Mouse (Mus musculus): Measurements from ENCODE around the gene E330034G19Rik. TPM values are rescaled to one million over a fixed set of nuclear protein-coding genes. Genes with fewer than 3 reads are reported as not detected.

E330034G19Rik gene
- polyA plus RNA-seq (2015; fragmentation: Nextera tagmentation; extraction: Ambion mirVana): not detected in 2 replicates

DNA sequence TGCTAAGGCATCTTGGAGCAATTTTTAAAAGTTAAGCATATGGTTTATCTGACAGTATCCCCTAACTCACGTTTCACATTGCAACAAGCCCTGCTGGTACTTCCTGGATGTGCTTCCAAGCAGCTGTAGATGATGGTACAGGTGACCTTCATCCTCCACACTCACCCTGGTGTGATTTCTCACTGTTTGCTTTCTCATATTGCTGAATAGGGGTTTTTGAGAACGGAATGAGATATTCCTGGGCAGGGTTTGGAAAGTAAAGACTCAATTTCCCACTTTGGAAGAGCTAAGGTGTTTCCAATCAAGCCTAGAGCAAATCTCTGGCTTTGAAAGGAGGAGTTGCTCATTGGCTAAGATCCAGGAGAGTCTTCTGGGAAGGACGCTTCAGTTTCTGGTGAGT lies at the start of gene E330034G19Rik:
Gene E330034G19Rik, plus strand, starts transcription at position 301 of the 400 bp plus-strand sequence.
- WGBS (ENCODE audit: insufficient replicate concordance): 30% methylated on average over 3 of the region's 3 CpGs
- TF ChIP-seq CTCF (IDR thresholded peaks at IDR 0.05; ENCODE audit: low read depth): no peak
- TF ChIP-seq EP300 (IDR thresholded peaks at IDR 0.05; ENCODE audit: low read depth): no peak
- no peak for ATAC-seq

DNA sequence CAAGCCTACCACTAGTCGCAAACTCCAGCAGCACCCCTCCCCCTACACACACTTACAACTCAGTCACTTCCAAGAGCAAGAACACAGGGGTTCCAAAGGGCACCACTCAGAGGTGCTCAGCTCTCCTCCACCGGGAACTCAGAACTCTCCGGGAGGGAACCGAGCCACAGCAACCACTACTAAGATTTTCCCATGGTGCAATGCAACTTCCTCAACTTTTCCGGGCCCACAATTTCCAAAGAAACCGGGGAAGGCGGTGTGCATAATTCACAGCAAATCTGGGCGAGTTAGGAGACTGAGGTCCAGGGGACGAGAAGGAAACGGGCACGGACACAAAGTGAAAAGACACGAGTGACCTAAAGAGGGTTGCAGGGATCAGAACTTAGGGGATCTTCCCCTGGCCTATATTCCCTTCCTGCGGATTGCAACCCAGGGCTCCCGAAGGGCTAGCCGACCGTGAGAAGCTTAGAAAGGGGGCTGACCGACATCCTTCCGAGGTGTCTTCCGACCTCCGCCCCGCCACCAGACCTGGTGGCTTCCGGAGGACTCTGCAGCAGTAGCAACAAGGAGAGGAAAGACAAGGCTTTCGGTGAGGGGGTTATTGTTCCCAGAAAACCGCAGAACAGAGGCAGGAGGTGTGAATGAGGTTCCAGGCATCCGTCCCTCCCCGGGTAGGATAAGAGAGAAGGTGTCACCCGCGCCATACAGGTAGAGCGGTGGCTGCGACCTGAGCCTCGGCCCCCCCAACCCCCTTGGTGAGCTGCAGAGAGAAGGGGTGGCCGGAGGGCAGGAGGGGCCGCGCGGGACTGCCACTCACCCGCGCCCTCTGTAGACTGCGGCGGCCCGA lies 48.5 kb upstream of the E330034G19Rik start:
- no peaks in the 10 kb centered on the region for H3K36me3 ChIP-seq (replicated peaks; ENCODE audit: insufficient read depth, low read length)
- peaks cover 29% of the 10 kb centered on the region; the same call in 1 of the 2 replicates for H3K27me3 ChIP-seq (ENCODE audit: insufficient read depth, low read length)
- 2% methylated on average over 39 of the region's 40 CpGs for WGBS (ENCODE audit: insufficient replicate concordance)
- no peak for DNase-seq
- ATAC-seq: peak; percentile 43
- H3K27ac ChIP-seq (ENCODE audit: low read depth): peak overlapping the region; percentile 69
- TF ChIP-seq EP300 (IDR thresholded peaks at IDR 0.05; ENCODE audit: low read depth) (no peak), CTCF (IDR thresholded peaks at IDR 0.05; ENCODE audit: low read depth) (no peak)
- H3K4me3 ChIP-seq (ENCODE audit: low read depth, low read length): peak overlapping the region; percentile 60
- no peaks in the 10 kb centered on the region for H3K4me1 ChIP-seq (ENCODE audit: insufficient read depth)
- peak overlapping the region; percentile 67 for H3K9ac ChIP-seq (replicated peaks)
- H3K9me3 ChIP-seq (ENCODE audit: low read length): no peaks in the 10 kb centered on the region
- peak overlapping the region; percentile 83 for H3K4me2 ChIP-seq (ENCODE audit: low read depth, low read length)

More for the DNA sequence above, at the start of gene E330034G19Rik:
- Histone ChIP-seq H3K9ac (replicated peaks) (no peak within 1 kb of the TSS), H3K36me3 (replicated peaks; ENCODE audit: insufficient read depth, low read length) (no peaks in the 10 kb centered on the region), H3K4me2 (ENCODE audit: low read depth, low read length) (no peak within 1 kb of the TSS), H3K4me1 (ENCODE audit: insufficient read depth) (no peaks in the 10 kb centered on the region), H3K27ac (ENCODE audit: low read depth) (no peak within 1 kb of the TSS), H3K4me3 (ENCODE audit: low read depth, low read length) (no peak within 1 kb of the TSS), H3K27me3 (ENCODE audit: insufficient read depth, low read length) (no peaks in the 10 kb centered on the region), H3K9me3 (ENCODE audit: low read length) (no peaks in the 10 kb centered on the region)
- DNase-seq: no peak

DNA sequence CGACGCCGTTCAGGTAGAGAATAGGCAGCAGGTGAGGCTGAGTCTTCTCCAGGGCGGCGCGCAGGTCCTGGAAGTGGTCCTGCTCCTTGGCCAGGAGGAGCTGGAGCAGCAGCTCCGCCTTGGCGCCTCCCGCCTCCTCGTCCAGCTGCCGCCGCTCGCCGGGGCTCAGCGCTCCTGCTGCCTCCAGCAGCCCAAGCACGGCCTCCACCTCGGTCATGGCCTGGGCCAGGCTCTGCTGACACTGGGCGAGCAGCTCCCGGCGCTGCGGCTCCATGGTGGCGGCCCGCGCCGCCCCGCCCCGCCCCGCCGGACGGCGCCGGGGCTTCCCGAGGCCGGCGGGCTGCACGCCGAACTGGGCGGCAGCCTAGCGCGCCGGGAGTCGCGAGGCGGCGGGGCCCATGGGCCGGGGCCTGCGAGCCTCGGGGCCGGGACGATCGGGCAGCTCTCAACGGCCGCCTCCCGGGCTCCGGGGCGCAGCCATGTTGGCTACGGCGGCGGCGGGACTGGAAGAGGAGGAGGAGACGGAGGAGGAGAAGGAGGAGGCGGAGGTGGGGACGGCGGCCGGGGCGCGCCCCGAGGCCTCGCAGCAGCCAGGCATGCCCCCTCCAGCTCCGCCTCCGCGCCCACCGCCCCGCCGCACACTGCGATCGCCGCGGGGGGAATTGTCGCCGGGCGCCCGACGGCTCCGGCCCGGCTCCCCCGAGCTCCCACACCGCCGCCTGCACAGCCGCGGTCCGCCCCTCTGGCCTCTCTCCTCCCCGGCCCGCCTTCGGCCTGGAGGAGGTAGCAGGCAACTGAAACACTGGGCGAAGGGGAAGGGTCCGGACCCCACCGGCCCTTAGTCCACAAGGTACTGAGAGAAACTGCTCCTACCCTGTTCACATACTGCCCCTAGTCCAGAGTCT lies 47.6 kb upstream of the E330034G19Rik start, which contains the start of gene Dlg5:
Gene Dlg5, minus strand, starts transcription at position 744 of the 905 bp plus-strand sequence.
- Histone ChIP-seq H3K4me2 (ENCODE audit: low read depth, low read length) (peak within 1 kb of the TSS; percentile 83), H3K36me3 (replicated peaks; ENCODE audit: insufficient read depth, low read length) (no peaks in the 10 kb centered on the region), H3K4me1 (ENCODE audit: insufficient read depth) (no peaks in the 10 kb centered on the region), H3K27ac (ENCODE audit: low read depth) (peak within 1 kb of the TSS; percentile 69), H3K9me3 (ENCODE audit: low read length) (no peaks in the 10 kb centered on the region), H3K4me3 (ENCODE audit: low read depth, low read length) (peak within 1 kb of the TSS; percentile 60), H3K9ac (replicated peaks) (peak within 1 kb of the TSS; percentile 67), H3K27me3 (ENCODE audit: insufficient read depth, low read length) (peaks cover 29% of the 10 kb centered on the region; the same call in 1 of the 2 replicates)
- 3% methylated on average over 69 of the region's 98 CpGs for WGBS (ENCODE audit: insufficient replicate concordance)
- no peak for TF ChIP-seq CTCF (IDR thresholded peaks at IDR 0.05; ENCODE audit: low read depth)
- TF ChIP-seq EP300 (IDR thresholded peaks at IDR 0.05; ENCODE audit: low read depth): no peak
- ATAC-seq: peak; percentile 86
- peak; percentile 49 for DNase-seq

DNA sequence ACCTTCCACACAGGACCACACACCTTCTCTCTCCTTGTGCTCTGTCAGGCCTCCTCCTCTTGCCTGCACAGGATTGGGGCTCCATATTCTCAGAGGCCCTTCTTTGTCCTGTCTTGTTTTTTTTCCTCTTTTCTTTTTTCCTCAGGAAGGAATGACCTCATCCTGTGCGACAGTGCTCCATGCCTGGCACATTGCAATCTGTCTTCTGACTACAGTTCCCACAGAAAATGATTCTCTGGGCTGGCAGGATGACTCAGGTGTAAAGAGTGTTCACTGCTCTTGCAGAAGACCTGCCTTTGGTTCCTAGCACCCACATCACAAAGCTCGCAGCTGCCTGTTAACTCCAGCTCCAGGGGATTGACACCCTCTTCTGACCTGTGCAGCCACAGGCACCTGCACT lies 43.1 kb upstream of the E330034G19Rik start:
- Histone ChIP-seq H3K4me3 (ENCODE audit: low read depth, low read length) (no peak overlapping the region), H3K36me3 (replicated peaks; ENCODE audit: insufficient read depth, low read length) (no peaks in the 10 kb centered on the region), H3K27ac (ENCODE audit: low read depth) (no peak overlapping the region), H3K4me1 (ENCODE audit: insufficient read depth) (no peaks in the 10 kb centered on the region), H3K27me3 (ENCODE audit: insufficient read depth, low read length) (peaks cover 17% of the 10 kb centered on the region; the same call in 1 of the 2 replicates), H3K9ac (replicated peaks) (no peak overlapping the region), H3K4me2 (ENCODE audit: low read depth, low read length) (no peak overlapping the region), H3K9me3 (ENCODE audit: low read length) (no peaks in the 10 kb centered on the region)
- DNase-seq (no peak), ATAC-seq (no peak)
- 36% methylated on average over 2 of the region's 2 CpGs for WGBS (ENCODE audit: insufficient replicate concordance)
- TF ChIP-seq CTCF (IDR thresholded peaks at IDR 0.05; ENCODE audit: low read depth) (no peak), EP300 (IDR thresholded peaks at IDR 0.05; ENCODE audit: low read depth) (no peak)

DNA sequence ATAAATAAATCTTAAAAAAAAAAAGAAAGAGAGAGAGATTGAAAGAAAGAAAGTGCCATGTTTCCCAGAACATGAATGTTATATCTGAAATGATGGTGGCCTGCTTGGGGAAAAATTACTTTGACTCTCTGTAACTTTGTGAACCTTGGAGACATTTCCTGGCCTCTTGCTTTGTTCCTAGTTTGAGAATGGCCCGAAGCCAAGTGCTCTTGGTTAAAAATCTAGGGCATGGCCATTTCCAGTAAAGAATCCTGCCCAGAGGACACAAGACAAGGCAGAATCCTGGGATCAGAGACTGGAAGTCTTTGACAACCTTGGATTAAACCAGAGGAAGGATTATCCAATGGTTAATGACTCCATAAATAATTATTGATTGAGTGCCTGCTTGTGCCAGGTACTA lies 41.7 kb upstream of the E330034G19Rik start:
- Histone ChIP-seq H3K27me3 (ENCODE audit: insufficient read depth, low read length) (peaks cover 7% of the 10 kb centered on the region; the same call in 1 of the 2 replicates), H3K4me3 (ENCODE audit: low read depth, low read length) (no peak overlapping the region), H3K27ac (ENCODE audit: low read depth) (no peak overlapping the region), H3K9ac (replicated peaks) (no peak overlapping the region), H3K4me1 (ENCODE audit: insufficient read depth) (no peaks in the 10 kb centered on the region), H3K36me3 (replicated peaks; ENCODE audit: insufficient read depth, low read length) (no peaks in the 10 kb centered on the region), H3K9me3 (ENCODE audit: low read length) (no peaks in the 10 kb centered on the region), H3K4me2 (ENCODE audit: low read depth, low read length) (no peak overlapping the region)
- DNase-seq: no peak
- TF ChIP-seq CTCF (IDR thresholded peaks at IDR 0.05; ENCODE audit: low read depth): no peak
- no peak for TF ChIP-seq EP300 (IDR thresholded peaks at IDR 0.05; ENCODE audit: low read depth)
- 72% methylated on average over 1 of the region's 1 CpGs for WGBS (ENCODE audit: insufficient replicate concordance)
- ATAC-seq: no peak
